Mouse (Mus musculus) liver, adult 2 months (tissue): ENCODE measurements around the gene Slc22a23. TPM values are rescaled to one million over a fixed set of nuclear protein-coding genes. Genes with fewer than 3 reads are reported as not detected.

Experiments
- DNase-seq: peaks from one replicate; pipeline ENCODE4 v3.0.0-alpha.2; 2011; ENCODE audit warnings: low read depth, low spot score; ENCODE audit errors: extremely low read depth
- H3K27ac ChIP-seq: fragments of 200-500 bp; replicated peaks from 2 replicates; pipeline ENCODE4 v1.5.1; 2012; ENCODE audit warnings: low read depth, mild to moderate bottlenecking, control low read depth, inconsistent platforms, low read length; ENCODE audit not compliant: insufficient read depth
- H3K27me3 ChIP-seq: fragments of 200-500 bp; 2 replicates; pipeline ENCODE4 v1.6.1; 2012; ENCODE audit warnings: mild to moderate bottlenecking, moderate library complexity, low read length, inconsistent platforms; ENCODE audit not compliant: control insufficient read depth, insufficient read depth
- H3K36me3 ChIP-seq: fragments of 200-500 bp; 2 replicates; pipeline ENCODE4 v1.6.1; 2012; ENCODE audit warnings: low read length, inconsistent platforms; ENCODE audit not compliant: control insufficient read depth, insufficient read depth
- H3K4me1 ChIP-seq: fragments of 200-500 bp; 2 replicates; pipeline ENCODE4 v1.6.1; 2011; ENCODE audit warnings: low read length; ENCODE audit not compliant: control insufficient read depth, insufficient read depth
- H3K4me3 ChIP-seq: fragments of 200-500 bp; 2 replicates; pipeline ENCODE4 v1.5.1; 2011; ENCODE audit warnings: low read depth, mild to moderate bottlenecking, control low read depth, low read length, moderate library complexity; ENCODE audit not compliant: insufficient read depth
- H3K79me2 ChIP-seq: fragments of 200-500 bp; 2 replicates; pipeline ENCODE4 v1.6.1; 2012; ENCODE audit warnings: inconsistent platforms, mild to moderate bottlenecking, low read length, moderate library complexity; ENCODE audit not compliant: control insufficient read depth, insufficient read depth
- H3K9ac ChIP-seq: fragments of 200-500 bp; 2 replicates; pipeline ENCODE4 v1.6.1; 2012; ENCODE audit warnings: low read depth, mild to moderate bottlenecking, control low read depth, inconsistent platforms, low read length
- CTCF ChIP-seq: fragments of 200-500 bp; IDR thresholded peaks from 2 replicates; pipeline ENCODE4 v1.5.1; 2011; ENCODE audit warnings: low read depth, low read length, control low read depth
- POLR2A ChIP-seq: fragments of 200-500 bp; IDR thresholded peaks from 2 replicates; pipeline ENCODE4 v1.6.1; 2011; ENCODE audit warnings: low read length, control low read depth; ENCODE audit not compliant: insufficient read depth; ENCODE audit errors: extremely low read depth
- WGBS: fragments of 180-500 bp; shearing (Covaris S2); methylation state at CpG from one replicate; pipeline ENCODE4 v1.1.7; 2018; 5-methylcytosine and 5-hydroxymethylcytosine counted together
- polyA plus RNA-seq: library from polyadenylated mRNA; depleted of rRNA; stranded (reverse); fragments of >200 nt; gene quantifications from 2 replicates; pipeline ENCODE4 v1.2.3, GENCODE M21; 2012
- total RNA-seq: library from RNA; depleted of rRNA; stranded (reverse); fragments of >200 nt; gene quantifications from 2 replicates; pipeline ENCODE4 v1.2.3, GENCODE M21; 2014

Gene Slc22a23
- total and polyA plus RNA-seq, 2 experiments, result 31.6 to 50.6 TPM

DNA sequence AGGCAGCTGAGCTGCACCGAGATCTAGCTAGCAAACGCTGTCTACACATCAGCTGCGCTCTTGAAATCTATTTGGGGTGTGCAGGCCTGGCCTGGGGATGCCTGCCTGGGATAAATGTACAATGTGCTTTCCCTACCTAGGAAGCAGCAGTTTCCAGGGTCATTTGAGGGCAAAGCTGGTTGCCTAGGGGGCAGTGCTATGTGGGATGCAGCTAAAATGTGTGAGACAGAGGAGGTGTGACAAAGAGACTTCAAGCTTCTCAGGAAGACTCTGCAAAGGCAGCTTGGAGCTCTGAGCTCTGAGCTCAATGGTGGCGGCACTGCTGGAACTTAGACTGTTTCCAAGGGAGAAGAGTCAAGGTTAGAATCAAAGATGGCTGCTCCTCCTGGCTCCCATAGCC lies 30.2 kb upstream of the Slc22a23 start:
- H3K27me3 ChIP-seq, result no peaks in the 10 kb centered on the region
- H3K79me2 ChIP-seq, result no peaks in the 10 kb centered on the region
- no peaks in the 10 kb centered on the region for H3K4me1 ChIP-seq
- 95% methylated on average over 4 of the region's 4 CpGs for WGBS
- TF ChIP-seq POLR2A, result no peak
- no peak for TF ChIP-seq CTCF
- H3K36me3 ChIP-seq, result no peaks in the 10 kb centered on the region
- no peak overlapping the region for H3K9ac ChIP-seq
- DNase-seq, result no peak
- H3K4me3 ChIP-seq, result no peak overlapping the region
- H3K27ac ChIP-seq, result no peak overlapping the region

DNA sequence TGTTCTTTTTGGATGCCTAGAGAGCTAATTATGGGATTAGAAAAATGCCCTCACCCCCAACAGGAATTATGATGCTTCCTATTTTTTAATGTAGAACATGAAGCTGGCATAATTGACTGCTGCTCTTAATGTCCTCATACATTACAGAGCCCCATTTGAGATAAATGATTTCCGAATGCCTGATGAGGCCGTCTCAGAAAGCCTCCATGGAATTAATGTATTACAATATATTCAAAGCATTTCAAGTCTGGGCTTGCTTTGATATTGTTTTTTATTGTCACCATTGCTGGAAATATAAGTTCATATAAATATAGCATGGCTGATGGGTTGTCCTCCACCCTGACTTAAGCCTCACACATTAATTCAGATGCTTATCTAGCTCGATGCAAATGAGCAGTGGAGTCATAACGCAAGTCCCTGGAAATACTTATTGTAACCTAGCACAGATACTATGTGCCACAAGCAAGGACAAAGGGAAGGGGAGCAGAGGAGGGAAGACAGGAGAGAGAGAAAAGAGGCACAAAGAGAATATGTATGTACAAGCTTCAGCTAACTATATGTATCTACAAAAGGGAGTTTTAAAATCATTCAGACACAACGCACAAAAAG lies 28.0 kb upstream of the Slc22a23 start:
- no peak for DNase-seq
- Histone ChIP-seq H3K9ac (no peak overlapping the region), H3K4me3 (no peak overlapping the region), H3K4me1 (no peaks in the 10 kb centered on the region), H3K27ac (no peak overlapping the region), H3K27me3 (no peaks in the 10 kb centered on the region), H3K36me3 (no peaks in the 10 kb centered on the region), H3K79me2 (no peaks in the 10 kb centered on the region)
- TF ChIP-seq POLR2A (no peak), CTCF (no peak)
- WGBS, result 95% methylated on average over 5 of the region's 5 CpGs

DNA sequence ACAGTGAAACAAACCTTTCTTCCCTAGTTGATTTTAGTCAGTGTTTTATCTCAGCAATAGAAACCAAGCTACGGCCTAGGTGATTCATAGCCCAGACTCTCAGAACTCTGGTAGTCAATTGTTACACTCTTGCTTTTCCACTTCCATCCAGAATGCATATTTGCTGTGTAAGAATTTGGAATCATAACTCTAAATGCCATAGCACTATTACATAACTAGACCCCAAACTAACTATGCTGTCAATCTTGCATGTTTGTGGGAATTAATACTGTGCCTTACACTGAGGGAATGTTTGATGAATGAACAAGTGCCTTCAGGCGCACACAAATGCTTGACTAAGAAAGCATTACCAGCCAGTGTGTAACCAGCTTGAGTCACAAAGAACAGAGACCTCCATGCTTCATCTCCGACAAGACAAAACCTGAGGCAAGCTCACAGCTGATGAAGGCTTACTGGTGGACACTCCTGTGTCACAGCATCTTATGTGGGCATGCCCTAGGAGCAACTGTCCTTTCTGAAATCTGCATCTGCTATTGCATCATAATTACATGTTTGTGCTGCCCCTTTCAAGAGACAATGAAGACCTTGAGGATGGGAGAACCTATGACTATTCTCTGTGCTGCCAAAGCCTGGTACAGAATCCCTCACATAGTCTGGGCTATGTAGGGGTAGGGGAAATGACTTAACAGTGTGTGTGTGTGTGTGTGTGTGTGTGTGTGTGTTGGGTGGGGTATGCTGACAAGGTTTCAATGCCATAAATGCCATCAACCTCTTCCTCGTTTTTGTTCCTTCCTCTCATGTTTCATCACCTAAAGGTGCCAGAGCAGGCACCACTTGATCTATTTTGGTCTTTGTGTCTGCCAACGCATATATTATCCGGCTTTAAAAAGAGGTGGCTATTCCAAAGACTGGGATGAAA lies 27.2 kb upstream of the Slc22a23 start:
- no peaks in the 10 kb centered on the region for H3K36me3 ChIP-seq
- H3K4me3 ChIP-seq, result no peak overlapping the region
- no peak overlapping the region for H3K9ac ChIP-seq
- no peak for DNase-seq
- H3K79me2 ChIP-seq, result no peaks in the 10 kb centered on the region
- H3K27me3 ChIP-seq, result no peaks in the 10 kb centered on the region
- WGBS, result 89% methylated on average over 6 of the region's 6 CpGs
- no peaks in the 10 kb centered on the region for H3K4me1 ChIP-seq
- no peak for TF ChIP-seq CTCF
- TF ChIP-seq POLR2A, result no peak
- no peak overlapping the region for H3K27ac ChIP-seq

DNA sequence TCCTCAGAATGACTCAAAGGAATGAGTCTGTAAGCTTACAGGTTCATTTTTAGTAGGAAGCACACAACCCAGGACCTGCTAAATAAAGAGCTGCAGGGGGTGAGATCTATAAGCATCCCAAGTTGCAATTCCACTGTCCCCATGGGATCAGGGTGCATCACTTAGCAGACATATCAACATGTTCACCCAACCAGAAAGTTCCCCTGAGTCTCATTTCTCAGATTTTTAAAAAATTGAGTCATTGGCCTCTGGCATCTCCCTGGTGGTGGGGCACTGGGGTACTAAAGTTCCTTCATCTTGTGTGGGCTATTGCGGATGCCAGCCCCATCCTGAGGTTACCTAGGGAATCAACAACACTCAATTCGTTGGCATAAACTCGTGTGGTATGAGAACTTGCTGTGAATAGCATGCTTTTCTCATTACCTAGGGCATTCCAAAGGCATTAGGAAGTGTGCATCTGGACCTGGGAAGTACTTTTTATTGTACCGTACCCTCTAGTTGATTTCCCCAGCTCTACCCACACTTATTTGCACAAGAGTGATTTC lies 25.4 kb upstream of the Slc22a23 start:
- Histone ChIP-seq H3K4me1 (no peaks in the 10 kb centered on the region), H3K27me3 (no peaks in the 10 kb centered on the region), H3K27ac (no peak overlapping the region), H3K36me3 (no peaks in the 10 kb centered on the region), H3K9ac (no peak overlapping the region), H3K4me3 (no peak overlapping the region), H3K79me2 (no peaks in the 10 kb centered on the region)
- DNase-seq, result no peak
- TF ChIP-seq POLR2A (no peak), CTCF (no peak)
- 90% methylated on average over 4 of the region's 4 CpGs for WGBS

DNA sequence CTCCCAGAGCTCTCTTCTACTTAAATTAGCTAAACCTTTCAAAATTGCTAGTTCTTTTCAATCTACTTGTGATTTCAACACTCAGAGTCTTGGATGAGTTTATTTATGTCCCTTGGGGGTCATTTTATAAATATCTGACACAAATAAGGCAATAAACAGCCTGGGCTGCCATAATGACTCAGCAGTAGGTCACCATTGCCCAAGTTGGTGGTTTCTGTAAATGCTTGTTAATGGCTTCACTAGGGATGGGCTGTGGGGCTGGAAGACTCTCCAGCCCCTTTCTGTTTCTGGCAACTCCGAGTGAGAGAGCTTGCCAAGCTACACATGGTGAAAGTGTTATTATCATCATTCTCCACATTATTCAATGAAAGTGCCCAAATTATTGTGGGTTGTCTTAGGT lies 20.2 kb upstream of the Slc22a23 start:
- no peak overlapping the region for H3K9ac ChIP-seq
- WGBS, result 90% methylated on average over 1 of the region's 1 CpGs
- H3K4me3 ChIP-seq, result no peak overlapping the region
- H3K27ac ChIP-seq, result no peak overlapping the region
- TF ChIP-seq POLR2A, result no peak
- TF ChIP-seq CTCF, result no peak
- H3K4me1 ChIP-seq, result no peaks in the 10 kb centered on the region
- H3K27me3 ChIP-seq, result no peaks in the 10 kb centered on the region; the same call in 1 of the 2 replicates
- H3K79me2 ChIP-seq, result no peaks in the 10 kb centered on the region
- H3K36me3 ChIP-seq, result no peaks in the 10 kb centered on the region
- DNase-seq, result no peak
